Mouse (Mus musculus) hindbrain, embryonic 12.5 days (tissue): ENCODE results near the gene Pip4k2c. TPM values are rescaled to one million over a fixed set of nuclear protein-coding genes. Genes with fewer than 3 reads are reported as not detected.

Source experiments
- ATAC-seq: fragments of 200-750 bp; cut with Nextera tagmentation; 2 replicates; pipeline ENCODE4 v1.8.0; 2017; ENCODE audit warnings: moderate TSS enrichment; ENCODE audit not compliant: low FRiP score
- H3K27ac ChIP-seq: fragments of 300-500 bp; sonication (generic); 2 replicates; pipeline ENCODE4 v1.5.1; 2016; ENCODE audit warnings: mild to moderate bottlenecking
- H3K27me3 ChIP-seq: fragments of 300-500 bp; sonication (generic); 2 replicates; pipeline ENCODE4 v1.6.1; 2016; ENCODE audit warnings: mild to moderate bottlenecking
- H3K36me3 ChIP-seq: fragments of 300-500 bp; sonication (generic); 2 replicates; pipeline ENCODE4 v1.6.1; 2016; ENCODE audit warnings: mild to moderate bottlenecking
- H3K4me1 ChIP-seq: fragments of 300-500 bp; sonication (generic); 2 replicates; pipeline ENCODE4 v1.6.1; 2016
- H3K4me2 ChIP-seq: fragments of 300-500 bp; sonication (generic); replicated peaks from 2 replicates; pipeline ENCODE4 v1.6.1; 2016; ENCODE audit warnings: mild to moderate bottlenecking
- H3K4me3 ChIP-seq: fragments of 300-500 bp; sonication (generic); 2 replicates; pipeline ENCODE4 v1.5.1; 2016; ENCODE audit warnings: mild to moderate bottlenecking
- H3K9ac ChIP-seq: fragments of 300-500 bp; sonication (generic); 2 replicates; pipeline ENCODE4 v1.6.1; 2016; ENCODE audit warnings: mild to moderate bottlenecking, moderate library complexity
- H3K9me3 ChIP-seq: fragments of 300-500 bp; sonication (generic); replicated peaks from 2 replicates; pipeline ENCODE4 v1.6.1; 2016; ENCODE audit warnings: mild to moderate bottlenecking
- WGBS: fragments of 180-500 bp; shearing (Covaris S2); methylation state at CpG from one replicate; pipeline ENCODE4 v1.1.7; 2016; 5-methylcytosine and 5-hydroxymethylcytosine counted together
- polyA plus RNA-seq: library from polyadenylated mRNA; unstranded; fragments of >200 nt; fragmentation: Nextera tagmentation; extraction: Ambion mirVana; gene quantifications from 2 replicates; pipeline ENCODE4 v1.2.1, GENCODE M21; 2016

Pip4k2c gene
- polyA plus RNA-seq, 1 experiment from 2014 or later = 24.9 TPM

GRCm38 (mm10) chr10:127147135-127147534 is 64.2 kb downstream of the Pip4k2c start:
- 77% methylated on average over 6 of the region's 6 CpGs for WGBS
- H3K9ac ChIP-seq = no peak overlapping the region
- ATAC-seq = no peak
- no peaks in the 10 kb centered on the region for H3K27me3 ChIP-seq
- H3K4me2 ChIP-seq = no peak overlapping the region
- H3K36me3 ChIP-seq = no peaks in the 10 kb centered on the region
- H3K4me1 ChIP-seq = no peaks in the 10 kb centered on the region
- peaks cover 3% of the 10 kb centered on the region; the same call in 1 of the 2 replicates for H3K9me3 ChIP-seq
- H3K4me3 ChIP-seq = no peak overlapping the region
- H3K27ac ChIP-seq = no peak overlapping the region

Other genes starting within 250 kb of the Pip4k2c start
- gene Ctdsp2, start 232.9 kb downstream of the Pip4k2c start, polyA plus RNA-seq = 50.5 and 51.1 TPM in 2 replicates
- gene Avil, start 210.9 kb downstream of the Pip4k2c start, polyA plus RNA-seq = 1.6 and 2.1 TPM in 2 replicates
- 65.3 and 67.4 TPM in 2 replicates for gene Tsfm, start 180.7 kb downstream of the Pip4k2c start, polyA plus RNA-seq
- gene Mettl1, start 170.2 kb downstream of the Pip4k2c start, polyA plus RNA-seq = 31.8 and 34.9 TPM in 2 replicates
- 0.22 and 0.34 TPM in 2 replicates for gene Eef1akmt3, start 170.1 kb downstream of the Pip4k2c start, polyA plus RNA-seq
- 0.25 TPM in 1 of 2 replicates, not detected in the other for gene Cyp27b1, start 163.3 kb downstream of the Pip4k2c start, polyA plus RNA-seq
- 5.4 and 6.1 TPM in 2 replicates for gene March9, start 151.4 kb downstream of the Pip4k2c start, polyA plus RNA-seq
- gene Cdk4, start 148.1 kb downstream of the Pip4k2c start, polyA plus RNA-seq = 1,725 and 1,814 TPM in 2 replicates
- gene Tspan31, start 141.3 kb downstream of the Pip4k2c start, polyA plus RNA-seq = 141 and 148 TPM in 2 replicates
- gene Agap2, start 136.3 kb downstream of the Pip4k2c start, polyA plus RNA-seq = 1.7 and 2.0 TPM in 2 replicates
- gene Os9, start 90.5 kb downstream of the Pip4k2c start, polyA plus RNA-seq = 118 TPM in 2 replicates
- gene B4galnt1, start 46.4 kb downstream of the Pip4k2c start, polyA plus RNA-seq = 21.6 and 25.8 TPM in 2 replicates
- 1.2 and 2.2 TPM in 2 replicates for gene Slc26a10, start 30.9 kb downstream of the Pip4k2c start, polyA plus RNA-seq
- 52.2 and 61.4 TPM in 2 replicates for gene Arhgef25, start 21.5 kb downstream of the Pip4k2c start, polyA plus RNA-seq
- gene Dtx3, start 15.9 kb downstream of the Pip4k2c start, polyA plus RNA-seq = 199 and 203 TPM in 2 replicates
- gene Kif5a, start 51.8 kb upstream of the Pip4k2c start, polyA plus RNA-seq = 70.0 and 76.6 TPM in 2 replicates
- gene Dctn2, start 54.8 kb upstream of the Pip4k2c start, polyA plus RNA-seq = 234 and 240 TPM in 2 replicates
- gene Mbd6, start 77.4 kb upstream of the Pip4k2c start, polyA plus RNA-seq = 17.9 and 19.8 TPM in 2 replicates
- gene Mars, start 100.2 kb upstream of the Pip4k2c start, polyA plus RNA-seq = 142 and 152 TPM in 2 replicates
- gene Arhgap9, start 110.4 kb upstream of the Pip4k2c start, polyA plus RNA-seq = 2.0 and 2.2 TPM in 2 replicates
- gene Gli1, start 130.4 kb upstream of the Pip4k2c start, polyA plus RNA-seq = 3.7 and 4.8 TPM in 2 replicates
- 0.08 TPM in 1 of 2 replicates, not detected in the other for gene Inhbe, start 142.8 kb upstream of the Pip4k2c start, polyA plus RNA-seq
- not detected in 2 replicates for gene Inhbc, start 158.8 kb upstream of the Pip4k2c start, polyA plus RNA-seq
- 39.1 and 41.4 TPM in 2 replicates for gene R3hdm2, start 168.7 kb upstream of the Pip4k2c start, polyA plus RNA-seq